Mouse (Mus musculus): ENCODE measurements around the gene Tbx18. TPM values are rescaled to one million over a fixed set of nuclear protein-coding genes. Genes with fewer than 3 reads are reported as not detected.

The Tbx18 gene
- polyA plus RNA-seq, 1 experiment: 0.57 TPM

DNA sequence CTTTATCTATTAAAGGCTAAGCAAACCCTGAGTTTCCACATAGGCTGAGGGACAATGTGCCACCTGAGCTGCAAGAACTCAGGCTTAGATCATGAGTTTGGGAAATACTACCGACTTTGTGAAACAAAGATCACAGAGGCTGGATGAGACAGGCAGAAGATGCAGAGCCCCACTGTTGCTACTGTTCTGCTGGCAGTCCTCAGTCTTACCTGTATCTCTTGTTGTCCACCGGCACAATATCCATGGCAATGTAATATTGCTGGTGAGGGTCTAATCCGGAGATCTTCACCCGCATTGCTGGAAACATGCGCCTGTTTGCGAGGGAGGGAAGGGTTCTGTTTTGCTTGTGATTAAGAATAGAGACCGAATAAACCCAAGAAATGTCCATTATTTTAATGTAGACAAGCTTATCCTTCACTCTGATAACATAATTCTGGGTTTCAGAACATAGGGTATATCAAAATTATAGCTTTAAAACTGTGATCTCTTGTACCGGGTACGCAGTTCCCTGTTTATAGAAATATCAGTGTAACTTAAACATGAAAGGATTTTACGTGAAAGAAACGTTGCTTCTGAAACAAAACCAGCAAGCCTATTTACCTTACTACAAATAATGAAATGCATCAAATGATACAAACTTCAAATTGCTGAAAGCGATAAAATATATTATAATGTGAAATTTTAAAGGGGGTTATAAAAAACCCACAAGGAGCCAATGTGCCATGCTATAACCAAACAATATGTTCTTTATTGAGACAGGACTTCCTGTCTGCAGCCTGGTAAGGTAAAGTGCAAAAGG lies 3.7 kb downstream of the Tbx18 start:
- 20% methylated on average over 12 of the region's 12 CpGs for WGBS
- Histone ChIP-seq H3K4me3 (replicated peaks; ENCODE audit: extremely low read depth, low read depth, low read length) (no peak overlapping the region), H3K4me1 (ENCODE audit: control insufficient read depth, insufficient read depth, low read length) (no peaks in the 10 kb centered on the region; the same call in 1 of the 2 replicates)
- no peak for TF ChIP-seq CTCF (IDR thresholded peaks at IDR 0.05; ENCODE audit: insufficient read depth, low read length)
- no peak for TF ChIP-seq POLR2A (IDR thresholded peaks at IDR 0.05; ENCODE audit: borderline replicate concordance, extremely low read depth, low read depth, low read length)
- no peak for DNase-seq

DNA sequence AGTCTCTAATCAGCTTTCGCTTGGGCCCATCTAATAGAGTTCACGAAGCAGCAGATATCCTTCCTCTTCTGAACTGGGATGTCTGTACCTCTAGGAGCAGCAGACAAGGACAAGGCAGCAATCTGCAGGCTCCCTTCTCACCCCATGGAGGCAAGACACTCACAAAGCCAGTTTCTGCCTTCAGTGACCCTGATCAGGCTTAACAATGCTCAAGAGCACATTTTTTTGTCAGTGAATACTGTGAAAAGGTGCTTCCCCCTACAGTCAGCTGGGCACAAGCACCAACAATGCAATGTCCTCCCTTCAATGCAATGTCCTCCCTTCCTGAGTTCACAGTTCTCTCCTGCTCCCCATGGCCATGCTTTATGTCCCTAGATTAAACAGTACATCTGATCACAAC lies 9.3 kb downstream of the Tbx18 start:
- TF ChIP-seq CTCF (IDR thresholded peaks at IDR 0.05; ENCODE audit: insufficient read depth, low read length) (no peak), POLR2A (IDR thresholded peaks at IDR 0.05; ENCODE audit: borderline replicate concordance, extremely low read depth, low read depth, low read length) (no peak)
- 59% methylated on average over 2 of the region's 2 CpGs for WGBS
- H3K4me3 ChIP-seq (replicated peaks; ENCODE audit: extremely low read depth, low read depth, low read length): no peak overlapping the region
- no peaks in the 10 kb centered on the region for H3K4me1 ChIP-seq (ENCODE audit: control insufficient read depth, insufficient read depth, low read length)
- no peak for DNase-seq

DNA sequence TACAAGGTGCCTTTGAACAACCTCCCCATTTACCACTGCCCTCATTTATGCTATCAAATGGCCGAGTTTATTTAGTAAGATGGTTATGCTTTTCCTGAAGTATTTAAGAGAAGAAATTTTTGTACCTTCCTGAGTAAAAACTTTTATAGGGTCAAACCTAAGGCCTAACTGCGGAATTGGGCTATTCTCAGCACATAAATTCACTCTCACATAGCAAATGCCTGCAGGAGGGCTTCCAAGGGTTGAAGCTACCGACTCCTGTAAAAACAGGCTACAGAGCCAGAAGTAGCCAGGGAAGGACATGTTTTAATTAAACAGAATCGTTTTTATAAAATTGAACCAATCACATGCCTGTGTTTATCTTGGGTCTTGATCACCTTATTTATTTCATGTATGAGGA lies 20.7 kb downstream of the Tbx18 start:
- DNase-seq: no peak
- 65% methylated on average over 4 of the region's 4 CpGs for WGBS
- H3K4me1 ChIP-seq (ENCODE audit: control insufficient read depth, insufficient read depth, low read length): no peaks in the 10 kb centered on the region
- no peak overlapping the region for H3K4me3 ChIP-seq (replicated peaks; ENCODE audit: extremely low read depth, low read depth, low read length)
- TF ChIP-seq POLR2A (IDR thresholded peaks at IDR 0.05; ENCODE audit: borderline replicate concordance, extremely low read depth, low read depth, low read length) (no peak), CTCF (IDR thresholded peaks at IDR 0.05; ENCODE audit: insufficient read depth, low read length) (no peak)

DNA sequence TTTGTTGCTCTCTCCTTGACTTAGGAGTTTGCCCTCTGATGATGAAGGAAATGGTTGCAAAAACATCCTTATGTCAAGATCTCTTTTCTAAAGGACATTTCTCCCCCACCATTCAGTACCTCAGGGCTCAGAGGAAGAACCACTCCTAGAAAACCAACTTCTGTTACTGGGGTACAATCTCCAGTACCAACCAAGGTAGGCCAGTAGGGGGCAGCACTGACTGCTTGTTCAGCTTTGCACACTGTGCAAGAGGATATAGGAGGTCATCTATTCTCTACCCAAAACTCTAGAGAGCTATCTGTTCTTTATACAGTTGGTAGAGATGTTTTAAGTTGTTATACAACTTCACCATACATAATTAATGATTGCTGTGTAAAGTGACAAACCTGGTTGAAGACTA lies 22.9 kb downstream of the Tbx18 start:
- TF ChIP-seq CTCF (IDR thresholded peaks at IDR 0.05; ENCODE audit: insufficient read depth, low read length) (peak; percentile 39; the same call in 1 of the 2 replicates), POLR2A (IDR thresholded peaks at IDR 0.05; ENCODE audit: borderline replicate concordance, extremely low read depth, low read depth, low read length) (no peak)
- no peak overlapping the region for H3K4me3 ChIP-seq (replicated peaks; ENCODE audit: extremely low read depth, low read depth, low read length)
- DNase-seq: peak; percentile 25
- H3K4me1 ChIP-seq (ENCODE audit: control insufficient read depth, insufficient read depth, low read length): no peaks in the 10 kb centered on the region

DNA sequence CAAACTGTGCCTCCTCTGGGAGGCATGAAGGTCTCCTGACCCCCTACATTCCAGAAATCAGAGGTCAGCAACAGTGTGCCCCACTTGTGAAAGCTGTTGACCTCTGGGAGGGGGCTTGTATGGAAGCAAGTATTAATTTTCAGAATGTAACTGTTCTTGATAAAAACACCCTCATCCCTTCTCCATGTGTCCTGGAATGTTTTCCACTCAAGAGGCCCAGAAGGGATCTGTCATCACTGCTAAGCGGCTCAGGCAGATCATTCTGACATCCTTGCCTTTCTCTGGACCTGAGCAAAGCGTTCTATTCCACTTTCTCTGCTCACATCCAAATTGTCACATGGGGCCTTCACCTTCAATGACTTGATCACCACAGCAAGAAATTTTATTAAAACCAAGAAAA lies 28.8 kb downstream of the Tbx18 start:
- no peaks in the 10 kb centered on the region for H3K4me1 ChIP-seq (ENCODE audit: control insufficient read depth, insufficient read depth, low read length)
- TF ChIP-seq POLR2A (IDR thresholded peaks at IDR 0.05; ENCODE audit: borderline replicate concordance, extremely low read depth, low read depth, low read length) (no peak), CTCF (IDR thresholded peaks at IDR 0.05; ENCODE audit: insufficient read depth, low read length) (no peak)
- H3K4me3 ChIP-seq (replicated peaks; ENCODE audit: extremely low read depth, low read depth, low read length): no peak overlapping the region
- 71% methylated on average over 2 of the region's 2 CpGs for WGBS
- DNase-seq: no peak

DNA sequence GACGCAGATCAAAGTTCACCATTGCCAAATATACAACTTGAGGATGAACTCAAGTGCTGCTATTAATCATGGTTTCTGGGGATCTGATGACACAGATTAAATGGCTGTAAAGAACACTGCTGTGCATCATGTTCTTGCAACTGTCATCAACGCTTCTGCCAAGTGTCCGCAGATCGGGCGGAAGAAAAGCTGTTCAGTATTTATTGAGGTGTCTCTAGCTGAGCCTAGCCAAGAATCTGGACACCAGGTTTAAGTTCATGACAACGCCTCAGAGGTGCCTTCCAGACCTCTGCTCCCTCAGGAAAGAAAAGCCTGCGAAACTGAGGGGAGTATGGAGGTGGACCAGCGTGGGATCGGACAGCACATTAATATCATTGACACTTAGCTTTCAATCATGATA lies 44.1 kb downstream of the Tbx18 start:
- Histone ChIP-seq H3K4me1 (ENCODE audit: control insufficient read depth, insufficient read depth, low read length) (no peaks in the 10 kb centered on the region), H3K4me3 (replicated peaks; ENCODE audit: extremely low read depth, low read depth, low read length) (no peak overlapping the region)
- no peak for DNase-seq
- TF ChIP-seq CTCF (IDR thresholded peaks at IDR 0.05; ENCODE audit: insufficient read depth, low read length) (no peak), POLR2A (IDR thresholded peaks at IDR 0.05; ENCODE audit: borderline replicate concordance, extremely low read depth, low read depth, low read length) (no peak)
- 61% methylated on average over 9 of the region's 9 CpGs for WGBS

DNA sequence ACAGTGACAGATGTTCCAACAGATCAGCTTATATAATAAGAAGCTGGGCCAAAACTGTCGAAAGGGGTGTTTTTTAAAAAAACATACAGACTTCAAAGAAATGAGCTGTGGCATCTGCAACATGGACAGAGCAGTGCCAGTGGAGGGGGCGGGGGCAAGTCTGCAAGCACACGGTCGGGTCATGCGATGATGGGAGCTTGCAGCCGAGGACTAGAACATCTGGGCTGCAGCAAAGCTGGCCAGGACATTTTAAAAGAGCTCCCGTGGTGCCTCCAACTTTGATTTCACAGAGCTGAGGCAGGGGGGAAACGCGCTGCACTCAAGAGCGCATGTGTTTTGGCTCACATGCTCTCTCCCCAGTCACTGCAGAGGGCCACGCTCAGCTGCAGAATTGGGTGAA lies 48.8 kb downstream of the Tbx18 start:
- TF ChIP-seq CTCF (IDR thresholded peaks at IDR 0.05; ENCODE audit: insufficient read depth, low read length): no peak
- no peak for DNase-seq
- no peaks in the 10 kb centered on the region for H3K4me1 ChIP-seq (ENCODE audit: control insufficient read depth, insufficient read depth, low read length)
- no peak overlapping the region for H3K4me3 ChIP-seq (replicated peaks; ENCODE audit: extremely low read depth, low read depth, low read length)
- 50% methylated on average over 11 of the region's 11 CpGs for WGBS
